Mouse (Mus musculus) C2C12 (cell line): ENCODE measurements around the gene Arfgap3. TPM values are rescaled to one million over a fixed set of nuclear protein-coding genes. Genes with fewer than 3 reads are reported as not detected.

Source experiments
- H3K27me3 ChIP-seq: one replicate; pipeline ENCODE4 v1.6.1; 2011; ENCODE audit not compliant: control insufficient read depth, insufficient read depth, insufficient read length
- H3K36me3 ChIP-seq: one replicate; pipeline ENCODE4 v1.6.1; 2011; ENCODE audit not compliant: control insufficient read depth, insufficient read depth
- H3K4me3 ChIP-seq: one replicate; pipeline ENCODE4 v1.5.1; 2011; ENCODE audit warnings: mild to moderate bottlenecking, control low read depth; ENCODE audit not compliant: poor library complexity, insufficient read depth, severe bottlenecking
- H3K79me2 ChIP-seq: one replicate; pipeline ENCODE4 v1.6.1; 2011; ENCODE audit not compliant: control insufficient read depth, insufficient read depth
- H3K79me3 ChIP-seq: one replicate; pipeline ENCODE4 v1.6.1; 2011; ENCODE audit warnings: low read depth, control low read depth
- H3ac ChIP-seq: one replicate; pipeline ENCODE3; 2011; ENCODE audit warnings: low read depth; ENCODE audit not compliant: control insufficient read depth, insufficient read length
- CEBPB ChIP-seq: IDR thresholded peaks from one replicate; pipeline ENCODE4 v1.6.1; 2011; ENCODE audit warnings: low read depth, mild to moderate bottlenecking, control low read depth, moderate library complexity
- CTCF ChIP-seq: IDR thresholded peaks from one replicate; pipeline ENCODE4 v1.5.1; 2011; ENCODE audit not compliant: control insufficient read depth, insufficient read depth, insufficient read length
- FOSL1 ChIP-seq: IDR thresholded peaks from one replicate; pipeline ENCODE4 v1.8.0; 2011; ENCODE audit warnings: mild to moderate bottlenecking, low read length; ENCODE audit not compliant: poor library complexity, insufficient read depth, severe bottlenecking
- MAX ChIP-seq: IDR thresholded peaks from one replicate; pipeline ENCODE4 v1.6.1; 2011; ENCODE audit warnings: mild to moderate bottlenecking, control low read depth
- MYOD1 ChIP-seq: IDR thresholded peaks from one replicate; pipeline ENCODE4 v1.6.1; 2011; ENCODE audit warnings: low read depth; ENCODE audit not compliant: control insufficient read depth, insufficient read length
- MYOG ChIP-seq: IDR thresholded peaks from one replicate; pipeline ENCODE4 v1.6.1; 2011; ENCODE audit not compliant: control insufficient read depth, insufficient read length; ENCODE audit errors: extremely low read depth
- USF1 ChIP-seq: IDR thresholded peaks from one replicate; pipeline ENCODE4 v1.6.1; 2011; ENCODE audit warnings: low read depth, mild to moderate bottlenecking, control low read depth, moderate library complexity
- polyA plus RNA-seq: library from polyadenylated mRNA; unstranded; fragments of >200 nt; fragmentation: generic; extraction: Trizol; gene quantifications from one replicate; pipeline ENCODE4 v1.2.1, GENCODE M21; 2012; ENCODE audit warnings: missing spikeins

The Arfgap3 gene
- polyA plus RNA-seq, 1 experiment = 39.6 TPM

DNA sequence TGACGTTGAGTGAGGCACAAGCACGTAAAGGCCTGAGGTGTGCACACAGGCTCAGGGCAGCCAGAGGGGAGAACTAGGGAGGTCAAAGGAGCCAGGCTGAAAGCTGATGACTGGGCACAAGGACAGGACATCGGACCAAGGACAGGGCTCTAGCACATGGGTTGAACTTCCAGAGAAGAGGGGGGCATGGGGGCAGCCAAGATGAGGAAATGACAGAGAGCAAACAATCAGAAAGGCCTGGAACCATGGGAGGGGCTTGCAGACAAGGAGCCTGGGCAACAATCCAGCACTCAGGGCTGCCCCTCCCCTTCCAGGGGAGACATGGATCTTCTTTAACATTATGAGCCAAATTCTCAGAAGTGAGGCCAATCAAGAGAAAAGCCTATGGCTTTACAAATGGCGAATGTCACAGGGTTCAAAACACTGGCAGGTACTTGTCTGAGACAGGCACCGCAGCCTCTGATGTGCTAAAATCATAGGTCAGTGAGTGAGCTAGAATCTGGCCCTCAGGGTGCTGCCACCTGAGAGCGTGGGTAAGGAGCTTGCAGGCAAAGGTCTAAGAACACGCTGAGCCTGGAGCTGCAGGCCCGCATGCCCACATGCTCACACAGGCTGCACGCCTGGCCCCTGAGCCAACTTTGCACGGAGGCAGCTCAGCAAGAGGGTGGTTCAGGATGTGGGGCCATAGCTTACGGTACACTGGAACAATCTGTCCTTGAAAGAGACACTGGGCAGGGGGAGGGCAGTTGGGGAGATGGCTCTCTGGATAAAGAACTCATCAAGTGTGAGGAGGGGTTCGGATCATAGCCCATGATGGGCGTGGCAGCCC lies 46.2 kb downstream of the Arfgap3 start:
- H3K27me3 ChIP-seq = no peaks in the 10 kb centered on the region
- TF ChIP-seq FOSL1 (no peak), MAX (no peak), CTCF (no peak), MYOD1 (no peak), USF1 (no peak), CEBPB (no peak)
- no peaks in the 10 kb centered on the region for H3K79me2 ChIP-seq
- H3K36me3 ChIP-seq = peaks cover 54% of the 10 kb centered on the region
- no peaks in the 10 kb centered on the region for H3K79me3 ChIP-seq
- no peak overlapping the region for H3ac ChIP-seq
- H3K4me3 ChIP-seq = no peak overlapping the region

DNA sequence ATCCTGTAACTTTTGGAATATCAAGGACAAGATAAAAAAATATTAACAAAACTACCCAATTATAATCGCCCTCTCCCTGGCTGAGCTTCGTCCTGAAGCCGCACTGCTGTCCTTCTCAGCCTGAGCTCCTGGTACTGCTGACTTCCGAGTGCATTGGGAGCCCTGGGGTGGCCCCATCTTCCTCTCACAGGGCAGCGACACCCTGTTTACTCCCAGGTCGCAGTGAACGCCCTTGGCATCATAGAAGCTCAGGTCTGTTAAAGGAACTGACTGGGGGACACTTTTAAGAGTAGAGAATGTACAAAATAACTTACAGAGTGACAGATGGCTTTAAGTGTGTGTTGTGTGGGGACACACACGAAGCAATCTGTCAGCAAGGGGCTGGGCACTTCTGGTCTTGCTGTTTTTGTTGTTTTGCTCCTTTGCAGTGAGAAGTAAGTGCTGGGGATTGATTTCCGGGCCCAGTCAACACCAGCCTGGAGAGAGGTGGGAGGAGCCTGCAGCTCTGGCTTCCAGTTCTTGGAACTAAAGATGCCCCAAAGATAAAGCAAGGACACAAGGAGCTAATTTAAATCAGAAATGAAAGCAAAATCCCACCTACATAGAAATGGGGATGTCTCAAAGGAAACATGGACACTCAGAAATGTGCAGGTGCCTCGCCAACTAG lies 50.0 kb downstream of the Arfgap3 start:
- TF ChIP-seq CEBPB = no peak
- TF ChIP-seq MAX = no peak
- TF ChIP-seq CTCF = no peak
- no peak for TF ChIP-seq MYOG
- TF ChIP-seq FOSL1 = no peak
- TF ChIP-seq USF1 = no peak
- TF ChIP-seq MYOD1 = no peak
- no peaks in the 10 kb centered on the region for H3K79me2 ChIP-seq
- no peaks in the 10 kb centered on the region for H3K27me3 ChIP-seq
- no peak overlapping the region for H3K4me3 ChIP-seq
- H3ac ChIP-seq = no peak overlapping the region
- peaks cover 23% of the 10 kb centered on the region for H3K36me3 ChIP-seq
- no peaks in the 10 kb centered on the region for H3K79me3 ChIP-seq

GRCm38 (mm10) chr15:83299450-83299849 lies 50.6 kb downstream of the Arfgap3 start:
- Histone ChIP-seq H3K4me3 (no peak overlapping the region), H3K79me2 (no peaks in the 10 kb centered on the region), H3K36me3 (peaks cover 21% of the 10 kb centered on the region), H3ac (no peak overlapping the region), H3K27me3 (no peaks in the 10 kb centered on the region), H3K79me3 (no peaks in the 10 kb centered on the region)
- TF ChIP-seq FOSL1 (no peak), MAX (no peak), MYOG (no peak), USF1 (no peak), MYOD1 (no peak), CTCF (no peak), CEBPB (no peak)

GRCm38 (mm10) chr15:83298810-83299209 lies 51.2 kb downstream of the Arfgap3 start:
- TF ChIP-seq MYOG = no peak
- H3K36me3 ChIP-seq = peaks cover 15% of the 10 kb centered on the region

DNA sequence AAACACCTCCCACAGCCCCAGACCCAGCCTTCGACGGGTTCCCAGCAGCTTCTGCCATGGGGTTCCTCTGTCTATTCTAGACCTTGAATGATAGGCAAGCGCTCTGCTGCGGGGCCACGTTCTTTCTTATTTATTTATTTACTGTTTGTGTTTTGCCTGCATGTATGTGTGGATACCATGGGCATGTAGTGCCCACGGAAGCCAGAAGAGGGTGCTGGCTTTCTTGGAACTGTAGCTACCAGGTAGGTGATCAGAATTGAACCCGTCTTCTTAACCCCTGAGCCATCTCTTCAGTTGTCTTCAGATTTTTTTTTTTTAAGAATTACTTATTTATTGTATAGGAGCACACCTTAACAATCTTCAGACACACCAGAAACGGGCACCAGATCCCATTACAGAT lies 51.7 kb downstream of the Arfgap3 start:
- Histone ChIP-seq H3K79me2 (no peaks in the 10 kb centered on the region), H3K27me3 (no peaks in the 10 kb centered on the region), H3K4me3 (no peak overlapping the region), H3K79me3 (no peaks in the 10 kb centered on the region), H3ac (no peak overlapping the region), H3K36me3 (peaks cover 15% of the 10 kb centered on the region)
- TF ChIP-seq FOSL1 (no peak), USF1 (no peak), MYOG (no peak), CTCF (no peak), MAX (no peak), MYOD1 (no peak), CEBPB (no peak)

More at GRCm38 (mm10) chr15:83298810-83299209, 51.2 kb downstream of the Arfgap3 start:
- no peaks in the 10 kb centered on the region for H3K79me2 ChIP-seq
- H3ac ChIP-seq = no peak overlapping the region
- H3K27me3 ChIP-seq = no peaks in the 10 kb centered on the region
- no peak overlapping the region for H3K4me3 ChIP-seq
- no peaks in the 10 kb centered on the region for H3K79me3 ChIP-seq
